Mouse (Mus musculus) central nervous system, embryonic 18 days (tissue): ENCODE measurements around the gene Vil1. TPM values are rescaled to one million over a fixed set of nuclear protein-coding genes. Genes with fewer than 3 reads are reported as not detected.

ENCODE experiments used
- polyA plus RNA-seq: library from polyadenylated mRNA; depleted of rRNA; stranded (reverse); fragments of >200 nt; gene quantifications from 2 replicates; pipeline ENCODE4 v1.2.3, GENCODE M21; 2012; rRNA removed

Gene Vil1
- 0.22 and 0.28 TPM in 2 replicates for polyA plus RNA-seq

GRCm38 (mm10) chr1:74408589-74409504, at the start of gene Vil1:
Gene Vil1, plus strand, starts transcription at chr1:74409376.

GRCm38 (mm10) chr1:74361812-74362211, 47.4 kb upstream of the Vil1 start, which contains the start of gene Catip:
Gene Catip, plus strand, starts transcription at chr1:74362108.

GRCm38 (mm10) chr1:74374980-74375379, 34.2 kb upstream of the Vil1 start, which contains the start of gene Slc11a1:
Gene Slc11a1, plus strand, starts transcription at chr1:74375195.

GRCm38 (mm10) chr1:74390924-74391748, 18.0 kb upstream of the Vil1 start, which contains the start of gene Ctdsp1:
Gene Ctdsp1, plus strand, starts transcription at chr1:74391509.

Other genes starting within 250 kb of the Vil1 start
- gene Cxcr1, start 214.7 kb upstream of the Vil1 start, polyA plus RNA-seq: not detected in 2 replicates
- gene Arpc2, start 173.3 kb upstream of the Vil1 start, polyA plus RNA-seq: 266 and 288 TPM in 2 replicates
- not detected in 2 replicates for gene Gpbar1, start 130.8 kb upstream of the Vil1 start, polyA plus RNA-seq
- gene Aamp, start 124.6 kb upstream of the Vil1 start, polyA plus RNA-seq: 164 and 172 TPM in 2 replicates
- gene Pnkd, start 124.4 kb upstream of the Vil1 start, polyA plus RNA-seq: 65.4 and 67.8 TPM in 2 replicates
- gene Tmbim1, start 103.8 kb upstream of the Vil1 start, polyA plus RNA-seq: 5.6 and 7.7 TPM in 2 replicates
- gene Catip, start 47.3 kb upstream of the Vil1 start, polyA plus RNA-seq: 2.4 and 2.9 TPM in 2 replicates
- gene Slc11a1, start 34.2 kb upstream of the Vil1 start, polyA plus RNA-seq: 1.6 and 1.8 TPM in 2 replicates
- 18.5 and 21.3 TPM in 2 replicates for gene Ctdsp1, start 17.9 kb upstream of the Vil1 start, polyA plus RNA-seq
- gene Cnot9, start 96.7 kb downstream of the Vil1 start, polyA plus RNA-seq: 47.5 and 47.7 TPM in 2 replicates
- 5.5 and 7.0 TPM in 2 replicates for gene Plcd4, start 133.5 kb downstream of the Vil1 start, polyA plus RNA-seq
- 10.5 and 12.4 TPM in 2 replicates for gene Usp37, start 134.9 kb downstream of the Vil1 start, polyA plus RNA-seq
- 18.7 and 20.5 TPM in 2 replicates for gene Zfp142, start 178.9 kb downstream of the Vil1 start, polyA plus RNA-seq
- 29.7 and 30.6 TPM in 2 replicates for gene Bcs1l, start 178.9 kb downstream of the Vil1 start, polyA plus RNA-seq
- gene Rnf25, start 192.0 kb downstream of the Vil1 start, polyA plus RNA-seq: 134 and 139 TPM in 2 replicates
- 17.6 and 19.2 TPM in 2 replicates for gene Stk36, start 192.1 kb downstream of the Vil1 start, polyA plus RNA-seq